Mouse (Mus musculus) heart, postnatal 10 days (tissue): ENCODE data around the gene Mgst2. TPM values are rescaled to one million over a fixed set of nuclear protein-coding genes. Genes with fewer than 3 reads are reported as not detected.

ENCODE experiments used
- DNase-seq, 2 experiments: peaks; one replicate each; pipeline ENCODE4 v3.0.0; 2021
- intact Hi-C: fragments of 180-260 bp; cut with DNase I; formaldehyde crosslinking; loops from one replicate; pipeline ENCODE4 v1.15.1; 2025
- total RNA-seq, 2 experiments: library from RNA; stranded (reverse); gene quantifications; 2 replicates each; pipeline ENCODE4 v1.2.3; 2021

Gene Mgst2
- total RNA-seq, 2 experiments from 2014 or later = 0.35 to 2.1 TPM

DNA sequence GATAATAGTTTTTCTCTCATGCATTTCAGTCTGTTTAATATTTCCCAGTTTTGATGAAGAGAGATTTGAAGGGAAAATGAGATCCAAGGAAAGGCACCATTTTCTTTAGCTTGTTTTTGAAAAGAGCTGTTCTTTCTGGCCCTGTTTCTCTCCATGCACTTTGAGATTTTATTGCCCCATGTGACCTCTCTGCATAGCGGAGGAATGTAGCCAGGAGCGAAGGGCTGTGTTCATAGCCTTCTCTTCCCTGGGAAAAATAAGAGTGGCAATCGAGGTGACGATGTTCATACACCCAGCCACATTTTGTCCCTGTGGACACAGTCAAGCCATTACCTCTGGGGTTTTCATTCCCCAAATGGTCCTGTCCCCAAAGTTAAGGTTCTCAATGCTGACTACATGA is 40.0 kb downstream of the Mgst2 start:
- no peak for DNase-seq
- intact Hi-C loops = loop anchor here (2.0 to 5.0 kb wide), 5 partner anchors 39 to 497 kb away; no protein-coding TSS in a partner anchor

DNA sequence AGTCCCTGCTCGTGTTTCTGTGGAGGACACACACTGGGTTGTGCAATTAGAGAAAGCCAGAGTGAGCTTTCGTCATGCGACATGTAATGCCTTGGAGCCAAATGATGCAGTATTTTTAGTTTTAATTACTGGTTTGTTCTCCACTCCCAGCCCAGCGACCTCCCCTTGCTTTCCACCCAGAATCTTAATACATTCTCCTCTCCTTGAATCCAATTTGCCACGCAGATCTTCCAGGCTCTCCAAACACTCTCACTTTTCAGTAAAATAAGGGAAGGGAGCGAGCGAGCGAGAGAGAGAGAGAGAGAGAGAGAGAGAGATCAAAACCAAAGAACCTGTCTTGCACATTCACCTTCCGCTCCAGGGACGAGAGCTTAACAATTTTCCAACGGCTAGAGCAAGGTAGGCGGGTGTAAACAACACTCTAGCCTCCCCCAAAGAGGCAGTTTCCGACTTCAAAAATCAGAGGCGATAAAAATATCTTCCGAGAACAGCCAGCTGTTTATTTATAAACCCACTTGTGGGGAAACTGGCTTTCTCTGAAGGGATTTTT is 40.6 kb downstream of the Mgst2 start:
- DNase-seq = peak in 1 of 2 experiments; percentile 26
- intact Hi-C loops = loop anchor here (1.0 to 5.0 kb wide), 6 partner anchors 38 to 541 kb away; no protein-coding TSS in a partner anchor

DNA sequence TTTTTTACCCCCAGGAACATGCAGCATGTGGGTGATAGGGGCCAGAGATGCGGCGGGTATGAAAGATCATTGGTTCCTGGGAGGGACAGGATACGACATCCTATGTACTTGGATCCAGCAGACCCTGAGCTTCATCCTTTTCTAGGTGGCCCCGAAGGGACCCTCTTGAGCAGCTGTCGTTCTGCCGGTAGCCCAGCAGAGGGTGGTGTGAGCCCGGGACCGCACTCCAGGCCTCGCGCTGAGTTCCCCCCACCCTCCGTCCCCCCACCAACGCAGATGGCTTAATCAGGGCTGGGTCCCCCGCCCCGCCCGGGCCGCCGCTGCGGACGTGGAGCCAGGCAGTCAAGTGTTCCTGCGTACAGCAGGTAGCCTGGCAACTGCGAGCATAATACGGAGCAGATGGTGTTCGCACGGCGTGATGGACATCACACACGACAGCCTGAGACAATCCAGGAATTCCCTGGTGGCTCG is 41.2 kb downstream of the Mgst2 start:
- DNase-seq = peak; percentile 86 to 88
- intact Hi-C loops = loop anchor here (1.0 to 5.0 kb wide), 6 partner anchors 37 to 541 kb away; no protein-coding TSS in a partner anchor

DNA sequence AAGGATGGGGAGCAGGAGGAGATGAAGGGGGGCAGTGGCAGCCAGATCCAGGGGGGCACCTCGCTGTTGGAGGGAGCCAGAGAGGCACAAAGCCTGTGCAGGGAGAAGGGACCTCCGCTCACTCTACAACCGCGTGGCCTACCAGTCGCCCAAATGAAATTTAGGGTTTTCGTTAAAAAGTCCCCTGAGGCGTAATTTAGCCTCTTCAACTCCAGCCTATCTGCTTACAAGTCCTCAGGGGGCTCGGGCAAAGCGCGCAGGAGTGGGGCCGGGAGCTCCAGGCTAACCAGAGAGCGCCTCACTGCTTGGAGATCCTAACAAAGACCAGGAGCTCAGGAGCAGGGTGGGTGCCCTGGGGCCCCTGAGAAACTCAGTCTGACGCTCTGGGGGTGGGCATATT is 41.8 kb downstream of the Mgst2 start:
- DNase-seq = peak; percentile 14 to 21
- intact Hi-C loops = loop anchor here (1.0 to 5.0 kb wide), 7 partner anchors 37 to 540 kb away; no protein-coding TSS in a partner anchor

DNA sequence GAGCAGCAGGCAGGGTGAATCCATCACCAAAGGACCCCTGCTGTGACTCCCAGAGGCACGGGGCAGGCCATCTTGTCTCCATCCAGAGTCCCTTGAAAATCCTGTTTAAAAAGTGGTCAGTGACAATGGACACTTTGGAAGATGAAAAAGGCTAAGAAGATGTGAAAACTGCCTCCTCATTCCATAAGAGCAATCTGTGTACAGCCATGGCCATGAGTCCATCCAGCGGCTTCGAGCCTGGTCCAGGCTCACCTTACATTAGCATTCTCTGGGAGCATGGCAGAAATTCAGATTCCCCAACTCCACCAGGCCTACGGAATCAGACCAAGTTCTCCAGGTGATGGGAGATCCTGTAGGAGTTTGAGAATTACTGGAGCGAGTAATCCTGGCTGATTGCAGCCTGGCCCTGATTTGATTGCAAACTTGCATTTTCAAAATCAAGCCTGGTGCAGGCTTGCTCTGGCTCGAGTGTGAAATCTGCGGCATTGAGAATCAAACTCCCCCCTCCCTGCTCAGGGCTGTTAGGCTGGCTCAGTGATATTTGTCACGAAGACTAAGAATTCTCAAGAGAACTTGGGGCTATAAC is 42.6 kb downstream of the Mgst2 start:
- DNase-seq = no peak
- intact Hi-C loops = loop anchor here (2.0 to 5.0 kb wide), 3 partner anchors 48 to 305 kb away; no protein-coding TSS in a partner anchor

DNA sequence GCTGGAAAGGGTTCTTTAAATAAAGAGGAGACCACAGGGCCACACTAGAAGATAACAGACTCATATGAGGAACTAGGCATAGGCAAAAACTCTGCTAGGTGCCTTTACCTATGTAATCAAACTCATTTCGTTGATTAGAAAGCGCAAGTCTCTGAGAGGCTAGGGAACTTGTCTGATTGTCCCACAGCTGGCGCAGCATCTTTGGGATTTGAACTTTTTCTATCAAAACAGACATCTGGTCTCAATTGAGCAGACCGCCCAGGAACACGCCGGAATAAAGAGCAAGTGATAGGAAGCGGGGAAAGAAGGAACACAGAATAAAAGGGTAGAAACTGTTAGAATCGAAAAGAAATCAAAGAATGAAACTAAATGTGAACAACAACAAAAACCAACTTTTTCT is 43.3 kb downstream of the Mgst2 start:
- intact Hi-C loops = loop anchor here (2.0 to 5.0 kb wide), 3 partner anchors 47 to 304 kb away; no protein-coding TSS in a partner anchor
- DNase-seq = no peak

DNA sequence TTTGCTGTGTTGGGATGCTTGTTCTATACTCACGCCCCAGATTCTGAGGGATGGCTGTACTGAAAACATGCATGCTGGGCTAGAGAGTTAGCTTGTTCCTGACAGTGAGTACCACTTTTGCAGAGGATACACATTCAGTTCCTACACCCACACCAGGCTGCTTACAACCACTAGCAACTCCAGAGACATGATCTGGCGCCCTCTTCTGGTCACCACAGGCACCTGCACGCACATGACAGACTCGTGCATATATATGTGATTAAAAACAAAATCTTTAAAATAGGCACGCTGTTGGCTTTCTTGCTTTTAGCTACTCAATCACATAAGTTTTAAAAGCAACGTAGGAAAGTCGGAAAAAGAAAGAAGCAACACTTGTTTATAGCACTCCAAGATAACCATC is 45.1 kb downstream of the Mgst2 start:
- no peak for DNase-seq
- intact Hi-C loops = loop anchor here (5.0 kb wide), 1 partner anchor 82 kb away; no protein-coding TSS in a partner anchor

DNA sequence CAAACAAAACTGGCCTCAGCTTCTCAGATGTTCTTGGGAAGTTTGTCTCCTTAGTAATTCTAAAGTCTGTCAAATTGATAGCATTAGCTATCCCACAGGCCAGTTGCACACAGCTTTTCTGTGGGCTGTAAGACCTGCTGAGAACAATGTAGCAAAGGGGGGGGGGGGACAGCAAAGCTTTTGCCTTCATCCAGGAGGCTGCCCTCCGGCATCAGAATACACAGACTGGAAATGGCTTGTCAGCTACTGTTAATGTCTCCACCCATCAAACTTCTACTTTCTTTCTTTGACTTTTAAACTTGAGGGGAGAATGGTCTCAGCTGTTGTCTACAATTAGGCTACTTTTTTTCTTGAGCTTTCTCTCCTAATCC is 48.2 kb downstream of the Mgst2 start:
- intact Hi-C loops = loop anchor here (2.0 to 5.0 kb wide), 2 partner anchors 79 to 396 kb away; partner anchors contain the start of gene Maml3
- no peak for DNase-seq

DNA sequence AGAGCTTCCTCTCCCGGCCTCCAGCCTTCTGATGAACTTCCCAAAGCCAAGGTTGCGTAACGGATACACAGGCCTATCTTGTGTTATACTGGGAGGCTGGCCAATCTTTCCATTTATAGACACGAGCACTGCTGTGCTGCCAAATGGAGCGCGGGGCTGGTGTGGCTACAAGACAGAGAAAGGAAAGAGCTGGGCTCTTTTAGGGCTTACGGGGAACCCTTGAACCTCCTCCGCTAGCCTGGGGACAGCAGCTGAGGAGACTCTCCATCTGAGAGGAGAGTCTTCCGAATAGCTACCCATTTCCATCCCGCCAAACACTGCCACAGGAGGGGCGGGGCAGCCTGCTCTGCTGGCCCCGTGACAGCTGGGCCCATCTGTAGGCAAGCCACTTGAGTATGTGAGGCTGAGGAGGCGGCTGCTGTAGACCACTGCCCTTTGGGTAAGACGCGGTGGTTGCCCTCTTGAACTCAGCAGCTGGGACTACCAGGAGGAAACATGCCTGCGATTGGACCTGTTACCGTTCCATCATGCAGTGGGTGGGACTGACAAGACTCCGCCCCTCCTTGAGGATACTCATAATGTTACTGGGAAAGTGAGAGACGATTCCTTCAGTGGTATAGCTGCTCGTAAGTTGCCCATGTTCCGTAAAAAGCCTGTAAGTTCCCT is 48.7 kb downstream of the Mgst2 start:
- intact Hi-C loops = loop anchor here (2.0 to 5.0 kb wide), 2 partner anchors 78 to 396 kb away; partner anchors contain the start of gene Maml3
- DNase-seq = peak; percentile 94

DNA sequence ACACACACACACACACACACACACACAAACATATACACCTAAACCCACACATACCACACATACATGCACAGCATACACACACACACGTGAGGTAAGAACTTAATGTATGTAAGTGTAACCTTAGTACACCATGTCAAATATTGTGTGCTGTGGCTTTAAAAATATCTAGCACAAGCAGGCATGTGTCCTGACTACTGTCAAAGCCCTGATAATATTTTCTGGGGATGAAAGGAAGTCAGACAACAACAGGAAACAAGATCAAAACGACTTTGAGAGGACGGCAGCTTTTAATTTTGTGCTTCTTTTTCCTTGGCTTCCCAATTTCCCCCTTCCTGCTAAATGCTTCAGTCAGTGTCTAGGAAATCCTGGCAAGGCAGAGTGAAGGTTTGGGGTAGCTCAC is 52.2 kb downstream of the Mgst2 start:
- intact Hi-C loops = no loop called here
- peak in 1 of 2 experiments; percentile 37 for DNase-seq

DNA sequence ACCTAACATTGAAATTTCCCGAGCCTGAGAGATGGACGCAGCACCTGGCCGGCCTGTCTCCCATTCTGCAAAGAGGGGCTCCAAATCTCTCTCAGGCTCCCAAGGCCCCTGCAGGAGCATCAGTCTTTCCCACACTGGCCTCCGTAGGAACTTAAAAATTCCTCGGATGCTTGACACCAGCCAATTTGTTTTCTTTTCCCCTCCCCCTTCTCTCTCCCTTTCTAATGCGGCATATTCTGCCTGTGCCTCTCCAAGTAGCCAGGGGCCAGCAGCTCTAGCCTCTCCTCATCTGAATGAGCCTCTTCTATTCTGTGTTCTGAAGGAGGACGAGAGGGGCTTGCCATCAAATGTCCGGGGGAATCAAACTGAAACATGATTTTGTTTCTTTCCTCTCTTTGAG is 53.1 kb downstream of the Mgst2 start:
- no peak for DNase-seq
- intact Hi-C loops = no loop called here

DNA sequence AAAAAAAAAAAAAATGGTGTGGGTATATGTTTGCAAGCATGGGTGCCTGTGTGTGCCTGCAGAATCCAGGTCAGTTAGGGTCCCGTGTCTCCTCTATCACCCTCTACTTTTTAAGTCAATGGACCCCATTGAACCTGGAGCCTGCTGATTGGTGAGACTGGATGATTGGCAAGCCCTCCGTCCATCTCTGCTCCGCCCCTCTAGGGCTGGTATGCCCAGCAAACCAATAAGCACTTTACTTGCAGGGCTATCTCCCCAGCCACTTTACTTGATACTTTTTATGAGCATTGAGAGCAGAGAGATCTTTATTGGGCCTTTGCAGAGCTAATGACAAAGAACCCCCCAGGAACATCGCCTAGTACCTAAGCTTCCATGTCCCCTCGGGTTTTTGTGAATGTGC is 54.3 kb downstream of the Mgst2 start:
- intact Hi-C loops = no loop called here
- no peak for DNase-seq

DNA sequence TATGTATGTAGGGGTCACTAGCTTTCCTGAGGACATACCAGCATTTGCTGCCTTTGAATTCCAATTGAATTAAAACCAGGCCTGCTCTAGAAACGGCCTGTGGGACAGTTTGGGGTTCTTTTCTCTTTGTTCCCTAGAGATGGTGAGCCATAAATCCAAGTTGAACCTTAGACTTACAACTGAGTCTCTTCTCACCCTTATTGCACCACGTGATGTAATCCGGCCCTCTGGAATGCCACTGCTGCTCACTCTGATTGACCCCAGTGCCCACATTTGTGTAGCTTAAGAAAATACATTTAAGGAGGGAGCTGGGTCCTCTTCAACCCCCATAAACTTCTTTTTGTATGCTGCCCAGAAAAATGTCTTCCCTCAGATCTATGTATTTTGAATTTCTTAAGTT is 57.3 kb downstream of the Mgst2 start:
- no peak for DNase-seq
- intact Hi-C loops = no loop called here

DNA sequence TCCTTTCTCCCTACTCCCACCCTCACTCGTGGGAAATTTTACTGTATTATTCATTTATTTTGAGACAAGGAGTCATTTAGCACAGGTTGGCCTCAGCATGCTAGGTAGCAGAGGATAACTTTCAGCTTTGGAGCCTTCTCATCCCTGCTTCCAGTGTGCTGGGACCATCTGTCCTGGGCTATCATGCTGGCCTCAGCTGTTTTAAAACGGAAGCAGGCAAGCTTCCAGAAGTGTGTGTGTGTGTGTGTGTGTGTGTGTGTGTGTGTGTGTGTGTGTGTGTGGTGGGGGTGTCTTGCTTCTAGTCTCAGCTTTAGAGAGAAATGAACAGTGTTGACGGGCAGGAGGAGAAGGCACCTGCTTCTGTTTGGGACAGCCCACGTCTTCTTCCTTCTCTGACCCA is 57.7 kb downstream of the Mgst2 start:
- intact Hi-C loops = no loop called here
- DNase-seq = peak in 1 of 2 experiments; percentile 28

DNA sequence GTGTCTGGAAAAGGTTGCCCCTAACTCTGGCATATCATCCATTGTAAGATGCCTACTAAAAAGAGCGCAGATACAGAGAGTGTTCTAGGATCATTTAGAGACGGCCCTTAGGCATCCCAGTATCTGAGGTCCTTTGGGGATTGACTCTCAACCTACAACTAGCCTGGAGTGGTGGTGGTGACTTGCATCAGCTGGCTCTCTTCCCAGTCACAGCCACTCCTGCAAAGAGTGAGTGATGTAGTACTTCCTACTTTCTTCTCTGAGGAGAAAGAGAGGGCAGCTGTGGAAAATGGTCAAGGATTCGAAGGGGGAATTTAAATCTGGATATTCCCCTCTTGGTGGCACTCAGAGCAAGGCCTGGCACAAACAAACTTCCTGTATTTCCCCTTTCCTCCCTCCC is 59.2 kb downstream of the Mgst2 start:
- DNase-seq = peak; percentile 25 to 43
- intact Hi-C loops = no loop called here

DNA sequence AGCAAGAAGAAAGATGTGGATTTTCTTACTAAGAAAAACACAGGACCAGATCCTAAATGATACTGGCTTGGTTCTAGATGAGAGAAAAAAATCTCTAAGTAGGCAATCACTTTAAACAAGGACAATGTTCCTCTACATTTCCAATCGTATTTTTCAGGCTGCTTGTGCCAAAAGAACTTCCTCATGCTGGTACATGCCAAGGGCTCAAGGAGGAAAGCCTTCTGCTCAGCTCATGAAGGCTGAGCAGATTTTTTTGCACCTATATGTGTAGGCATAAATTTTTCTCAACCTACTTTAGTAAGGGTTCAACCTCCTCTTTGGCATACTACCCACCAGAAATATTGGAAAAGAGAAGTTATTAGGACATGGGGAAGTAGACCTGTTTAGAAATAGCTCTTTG is 59.8 kb downstream of the Mgst2 start:
- DNase-seq = no peak
- intact Hi-C loops = no loop called here

DNA sequence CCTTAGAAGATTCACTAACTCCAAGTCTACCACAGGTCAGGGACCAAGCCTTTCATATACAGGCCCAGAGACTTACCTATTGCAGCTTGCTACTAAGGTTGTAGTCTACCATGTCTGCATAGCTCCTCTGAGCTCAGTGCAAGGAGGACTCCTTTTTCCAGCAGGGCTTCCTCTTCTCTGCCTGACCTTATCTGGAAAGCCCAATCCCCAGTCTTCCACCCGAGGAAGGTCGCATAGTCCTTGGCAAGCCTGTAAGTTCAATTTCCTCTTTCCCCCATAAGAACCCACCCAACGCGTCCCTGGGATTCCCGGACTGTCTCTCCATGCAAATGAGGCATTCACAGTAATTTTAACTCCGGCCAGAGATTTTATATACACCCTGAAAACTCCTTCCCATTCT is 66.1 kb downstream of the Mgst2 start:
- intact Hi-C loops = no loop called here
- DNase-seq = no peak

DNA sequence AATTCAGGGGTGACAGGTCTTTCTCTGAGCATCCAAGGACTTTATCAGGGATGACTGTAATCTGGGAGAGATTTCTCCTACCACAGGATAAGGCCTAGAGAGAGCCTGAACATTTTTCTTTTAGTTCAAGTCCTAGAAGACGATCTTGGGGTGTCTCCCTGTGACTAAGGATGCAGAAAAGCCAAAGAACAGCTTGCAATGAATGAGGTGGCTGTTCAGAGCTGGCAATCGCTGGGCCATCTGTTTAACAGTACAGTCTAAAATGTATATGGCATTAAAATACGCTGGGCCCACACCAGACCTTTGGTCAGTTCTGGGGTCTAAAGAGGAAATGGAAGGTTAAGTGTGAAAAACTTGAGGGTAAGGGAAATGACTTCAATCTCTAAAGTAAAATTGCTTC is 67.3 kb downstream of the Mgst2 start:
- intact Hi-C loops = no loop called here
- no peak for DNase-seq

DNA sequence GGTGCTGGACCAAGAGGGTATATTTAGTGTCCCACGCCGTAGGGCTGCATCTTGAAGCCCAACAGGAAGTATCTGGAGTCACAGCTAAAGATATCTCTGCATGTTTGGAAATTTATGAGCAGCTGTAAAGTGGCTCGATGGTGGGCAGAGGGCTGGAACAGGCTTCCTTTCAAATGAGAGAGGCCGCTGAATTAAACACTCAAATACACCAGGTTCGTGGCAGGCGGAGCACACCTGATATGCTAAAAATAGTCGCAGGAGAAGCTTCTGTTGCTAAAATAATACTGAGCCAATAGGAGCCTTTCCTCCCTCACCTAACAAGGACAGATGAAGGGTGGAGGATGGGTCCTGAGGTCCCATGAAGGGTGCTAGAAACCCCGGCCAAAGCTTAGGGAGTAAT is 67.8 kb downstream of the Mgst2 start:
- intact Hi-C loops = no loop called here
- DNase-seq = peak; percentile 36 to 41

DNA sequence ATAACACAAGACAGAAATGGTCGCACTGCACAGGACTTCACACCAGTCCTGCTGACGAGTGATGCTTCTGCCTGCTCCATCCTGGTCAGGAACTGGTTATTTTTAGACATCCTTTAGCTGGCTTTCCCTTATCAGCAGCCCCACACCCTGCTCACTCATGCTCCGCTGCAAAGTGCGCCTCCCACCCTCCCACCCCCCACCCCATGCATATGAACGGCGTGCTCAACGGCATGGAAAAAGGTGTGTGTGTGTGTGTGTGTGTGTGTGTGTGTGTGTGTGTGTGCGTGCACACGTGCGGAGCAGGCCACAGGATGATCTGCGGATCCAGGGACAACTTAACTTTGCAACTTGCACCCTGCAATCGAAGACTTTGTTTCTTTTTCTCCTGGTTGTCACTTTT is 68.3 kb downstream of the Mgst2 start:
- intact Hi-C loops = no loop called here
- peak; percentile 36 to 39 for DNase-seq

DNA sequence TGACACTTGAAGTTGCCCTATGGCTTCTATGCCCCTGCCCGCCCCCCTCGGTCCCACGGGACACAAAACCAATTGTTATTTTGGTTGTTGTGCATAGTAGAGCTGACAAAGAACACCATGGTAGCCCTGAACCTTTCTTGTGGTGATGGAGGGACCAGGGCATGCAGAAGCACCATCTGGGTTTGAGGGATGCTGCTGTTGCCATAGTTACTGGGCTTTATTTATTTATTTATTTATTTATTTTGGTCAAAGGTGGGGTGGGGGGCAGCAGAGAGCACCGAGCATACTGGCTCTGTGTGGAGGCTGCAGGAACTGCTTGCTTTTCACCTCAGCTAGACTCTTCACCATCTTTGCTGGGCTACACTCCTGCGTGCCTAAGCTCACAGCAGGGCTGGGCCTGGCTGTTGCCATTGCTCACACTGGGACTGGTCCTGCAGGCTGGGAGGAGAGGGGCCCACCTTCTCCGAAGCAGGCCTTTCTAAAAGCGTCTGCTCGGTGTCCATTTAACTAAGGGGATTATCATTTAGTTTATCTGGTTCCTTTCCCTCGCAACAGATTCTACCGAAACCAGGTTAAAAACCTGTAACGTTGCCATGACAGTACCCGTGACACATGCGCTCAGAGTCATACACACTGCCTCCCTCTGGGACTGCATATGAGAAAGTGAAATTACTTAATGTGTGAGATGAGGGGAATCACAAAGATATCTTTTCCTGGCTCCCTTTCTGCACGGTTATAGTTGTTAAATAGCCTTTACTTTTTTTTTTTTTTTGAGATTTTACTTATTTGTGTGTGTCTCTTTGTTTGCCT is 69.2 kb downstream of the Mgst2 start:
- intact Hi-C loops = no loop called here
- no peak for DNase-seq
